Mouse (Mus musculus): ENCODE results near the gene Tmem168. TPM values are rescaled to one million over a fixed set of nuclear protein-coding genes. Genes with fewer than 3 reads are reported as not detected.

Gene Tmem168
- total and polyA plus RNA-seq, 3 experiments, result 12.0 to 23.0 TPM; not detected in 1

- Histone ChIP-seq H3K9me3 (replicated peaks; ENCODE audit: insufficient read depth, low read length) (no peaks in the 10 kb centered on the region), H3K27me3 (ENCODE audit: control insufficient read depth in 1 of 2, insufficient read depth in 2 of 2, low read length in 2 of 2) (no peaks in the 10 kb centered on the region), H3K27ac (ENCODE audit: control insufficient read depth, low read depth, low read length) (peak overlapping the region; percentile 91), H3K36me3 (ENCODE audit: control insufficient read depth in 1 of 2, insufficient read depth in 2 of 2, low read length in 2 of 2) (peaks cover 0 to 44% of the 10 kb centered on the region in 2 experiments; a peak in 3 of 4 replicates), H3K4me3 (ENCODE audit: control insufficient read depth in 1 of 2, insufficient read depth in 1 of 2, low read depth in 2 of 2, low read length in 2 of 2) (peak overlapping the region; percentile 72 to 94), H3K9ac (ENCODE audit: control insufficient read depth, low read depth, low read length, poor library complexity, severe bottlenecking) (peak overlapping the region; percentile 92), H3K79me2 (ENCODE audit: control insufficient read depth, insufficient read depth, low read length, poor library complexity) (peaks cover 10% of the 10 kb centered on the region; the same call in 1 of the 2 replicates), H3K4me1 (ENCODE audit: control insufficient read depth in 1 of 2, insufficient read depth in 2 of 2, low read length in 2 of 2) (peaks cover 25 to 28% of the 10 kb centered on the region in 2 experiments)
- TF ChIP-seq MAX (IDR thresholded peaks at IDR 0.05; ENCODE audit: low read length) (0 out of 2 replicates have a peak, but pooled peaks have one; percentile 29), TCF12 (IDR thresholded peaks at IDR 0.05; ENCODE audit: low read depth, low read length) (no peak)
- no peak for DNase-seq (ENCODE audit: low read depth, low spot score)
Measured at GRCm38 (mm10) chr6:13606921-13607620, 829 bp downstream of the Tmem168 start.

GRCm38 (mm10) chr6:13606394-13606793 is 1.5 kb downstream of the Tmem168 start:
- Histone ChIP-seq H3K9ac (ENCODE audit: control insufficient read depth, low read depth, low read length, poor library complexity, severe bottlenecking) (peak overlapping the region; percentile 92), H3K4me3 (ENCODE audit: control insufficient read depth in 1 of 2, insufficient read depth in 1 of 2, low read depth in 2 of 2, low read length in 2 of 2) (peak overlapping the region; percentile 72 to 94)
- DNase-seq (ENCODE audit: low read depth, low spot score), result no peak

GRCm38 (mm10) chr6:13603134-13603533 is 4.8 kb downstream of the Tmem168 start:
- Histone ChIP-seq H3K4me3 (ENCODE audit: control insufficient read depth in 1 of 2, insufficient read depth in 1 of 2, low read depth in 2 of 2, low read length in 2 of 2) (no peak overlapping the region), H3K4me1 (ENCODE audit: control insufficient read depth in 1 of 2, insufficient read depth in 2 of 2, low read length in 2 of 2) (peaks cover 16 to 20% of the 10 kb centered on the region in 2 experiments), H3K79me2 (ENCODE audit: control insufficient read depth, insufficient read depth, low read length, poor library complexity) (peaks cover 21% of the 10 kb centered on the region), H3K9me3 (replicated peaks; ENCODE audit: insufficient read depth, low read length) (no peaks in the 10 kb centered on the region), H3K27ac (ENCODE audit: control insufficient read depth, low read depth, low read length) (peak overlapping the region; percentile 53), H3K9ac (ENCODE audit: control insufficient read depth, low read depth, low read length, poor library complexity, severe bottlenecking) (no peak overlapping the region), H3K27me3 (ENCODE audit: control insufficient read depth in 1 of 2, insufficient read depth in 2 of 2, low read length in 2 of 2) (no peaks in the 10 kb centered on the region), H3K36me3 (ENCODE audit: control insufficient read depth in 1 of 2, insufficient read depth in 2 of 2, low read length in 2 of 2) (peaks cover 0 to 45% of the 10 kb centered on the region in 2 experiments; a peak in 3 of 4 replicates)
- DNase-seq (ENCODE audit: low read depth, low spot score), result peak; percentile 84
- TF ChIP-seq UBTF (IDR thresholded peaks at IDR 0.05; ENCODE audit: borderline replicate concordance, insufficient read depth, low read depth, low read length) (no peak), ZNF384 (IDR thresholded peaks at IDR 0.05; ENCODE audit: low read depth, low read length) (0 out of 2 replicates have a peak, but pooled peaks have one; percentile 21), TCF12 (IDR thresholded peaks at IDR 0.05; ENCODE audit: low read depth, low read length) (0 out of 2 replicates have a peak, but pooled peaks have one; percentile 29), TAL1 (IDR thresholded peaks at IDR 0.05; ENCODE audit: low read length) (0 out of 2 replicates have a peak, but pooled peaks have one; percentile 13), GATA1 (IDR thresholded peaks at IDR 0.05; ENCODE audit: low read depth, low read length) (peak; percentile 86), USF1 (IDR thresholded peaks at IDR 0.05; ENCODE audit: low read depth, low read length) (no peak), KAT2A (conservative IDR thresholded peaks at IDR 0.05; ENCODE audit: low read depth, low read length) (no peak), MAX (IDR thresholded peaks at IDR 0.05; ENCODE audit: low read length) (peak; percentile 70), GABPA (IDR thresholded peaks at IDR 0.05; ENCODE audit: low read depth, low read length) (no peak), CHD1 (IDR thresholded peaks at IDR 0.05; ENCODE audit: low read depth, low read length) (no peak), POLR2AphosphoS2 (IDR thresholded peaks at IDR 0.05; ENCODE audit: low read length) (no peak), ZC3H11A (IDR thresholded peaks at IDR 0.05; ENCODE audit: low read depth, low read length) (no peak), ZMIZ1 (IDR thresholded peaks at IDR 0.05; ENCODE audit: low read depth, low read length) (no peak), MAZ (IDR thresholded peaks at IDR 0.05; ENCODE audit: low read depth, low read length) (no peak), CTCF (IDR thresholded peaks at IDR 0.05 in 2 of 3, conservative IDR thresholded peaks at IDR 0.05 in 1 of 3; ENCODE audit: control insufficient read depth in 1 of 3, insufficient read depth in 1 of 3, low read depth in 2 of 3, low read length in 3 of 3, poor library complexity in 1 of 3, severe bottlenecking in 1 of 3) (no peak), POLR2AphosphoS5 (IDR thresholded peaks at IDR 0.05; ENCODE audit: borderline replicate concordance, low read depth, low read length) (no peak), SIN3A (IDR thresholded peaks at IDR 0.05; ENCODE audit: low read length) (peak; percentile 79), EP300 (IDR thresholded peaks at IDR 0.05; ENCODE audit: low read depth in 1 of 2, low read length in 2 of 2) (peak; percentile 81 to 89), ETS1 (IDR thresholded peaks at IDR 0.05; ENCODE audit: low read depth, low read length) (peak; percentile 91), NRF1 (IDR thresholded peaks at IDR 0.05; ENCODE audit: insufficient read depth, low read depth, low read length, poor library complexity, severe bottlenecking) (no peak), MYC (IDR thresholded peaks at IDR 0.05; ENCODE audit: low read depth, low read length) (peak; percentile 72; the same call in 1 of the 2 replicates)

More at GRCm38 (mm10) chr6:13606394-13606793, 1.5 kb downstream of the Tmem168 start:
- Histone ChIP-seq H3K9me3 (replicated peaks; ENCODE audit: insufficient read depth, low read length) (no peaks in the 10 kb centered on the region), H3K27ac (ENCODE audit: control insufficient read depth, low read depth, low read length) (peak overlapping the region; percentile 91; the same call in 1 of the 2 replicates), H3K27me3 (ENCODE audit: control insufficient read depth in 1 of 2, insufficient read depth in 2 of 2, low read length in 2 of 2) (no peaks in the 10 kb centered on the region), H3K79me2 (ENCODE audit: control insufficient read depth, insufficient read depth, low read length, poor library complexity) (peaks cover 10% of the 10 kb centered on the region; the same call in 1 of the 2 replicates), H3K36me3 (ENCODE audit: control insufficient read depth in 1 of 2, insufficient read depth in 2 of 2, low read length in 2 of 2) (peaks cover 0 to 49% of the 10 kb centered on the region in 2 experiments; a peak in 3 of 4 replicates), H3K4me1 (ENCODE audit: control insufficient read depth in 1 of 2, insufficient read depth in 2 of 2, low read length in 2 of 2) (peaks cover 28 to 29% of the 10 kb centered on the region in 2 experiments)
- TF ChIP-seq SIN3A (IDR thresholded peaks at IDR 0.05; ENCODE audit: low read length), result peak; percentile 10; the same call in 1 of the 2 replicates
- no peak for TF ChIP-seq MYC (IDR thresholded peaks at IDR 0.05; ENCODE audit: low read depth, low read length)
- peak; percentile 34; the same call in 1 of the 2 replicates for TF ChIP-seq ETS1 (IDR thresholded peaks at IDR 0.05; ENCODE audit: low read depth, low read length)
- TF ChIP-seq ZNF384 (IDR thresholded peaks at IDR 0.05; ENCODE audit: low read depth, low read length), result peak; percentile 73
